Mouse (Mus musculus): ENCODE measurements at regions not wholly inside any gene's neighbourhood (a gene's known extent, or its start where the extent isn't known, plus 50 kb on each side); places are given as distances from the start of the nearest gene placed in this dataset.
"Not testable (repeated sequence)": the region's sequence is repeated elsewhere in the genome, so short reads cannot be mapped to it uniquely, and the experiment has no call there.

GRCm38 (mm10) chr2:78551085-78551484, 316.8 kb upstream of the Ube2e3 start:
- TF ChIP-seq EP300 (optimal IDR thresholded peaks at IDR 0.05) = no peak
- TF ChIP-seq CTCF (IDR thresholded peaks at IDR 0.05; ENCODE audit: low read depth) = no peak
- no peak for ATAC-seq (ENCODE audit: low FRiP score, low TSS enrichment)
- DNase-seq (ENCODE audit: low spot score) = no peak
- no peak overlapping the region for H3K27ac ChIP-seq (replicated peaks)
- 91% methylated on average over 4 of the region's 4 CpGs for WGBS
- H3K4me1 ChIP-seq (replicated peaks; ENCODE audit: control insufficient read depth, insufficient read depth) = no peaks in the 10 kb centered on the region
- H3K4me3 ChIP-seq (ENCODE audit: low read depth, low read length) = no peak overlapping the region
- no peak overlapping the region for H3K4me2 ChIP-seq (replicated peaks; ENCODE audit: low read depth)
- H3K27me3 ChIP-seq (ENCODE audit: control insufficient read depth, insufficient read depth, low read length) = no peaks in the 10 kb centered on the region
- H3K9me3 ChIP-seq (ENCODE audit: control insufficient read depth, low read length) = no peaks in the 10 kb centered on the region
- no peak overlapping the region for H3K9ac ChIP-seq (ENCODE audit: low read length)
- no peaks in the 10 kb centered on the region for H3K36me3 ChIP-seq (ENCODE audit: control insufficient read depth, insufficient read depth, low read length)

GRCm38 (mm10) chr2:78548683-78549467, 319.0 kb upstream of the Ube2e3 start:
- no peaks in the 10 kb centered on the region for H3K27me3 ChIP-seq (ENCODE audit: control insufficient read depth, insufficient read depth, low read length)
- no peaks in the 10 kb centered on the region for H3K4me1 ChIP-seq (replicated peaks; ENCODE audit: control insufficient read depth, insufficient read depth)
- TF ChIP-seq CTCF (IDR thresholded peaks at IDR 0.05; ENCODE audit: low read depth) (no peak), EP300 (optimal IDR thresholded peaks at IDR 0.05) (no peak)
- 88% methylated on average over 4 of the region's 4 CpGs for WGBS
- ATAC-seq (ENCODE audit: low FRiP score, low TSS enrichment) (no peak), DNase-seq (ENCODE audit: low spot score) (no peak)
- no peaks in the 10 kb centered on the region for H3K36me3 ChIP-seq (ENCODE audit: control insufficient read depth, insufficient read depth, low read length)
- no peak overlapping the region for H3K4me3 ChIP-seq (ENCODE audit: low read depth, low read length)
- no peaks in the 10 kb centered on the region for H3K9me3 ChIP-seq (ENCODE audit: control insufficient read depth, low read length)
- no peak overlapping the region for H3K9ac ChIP-seq (ENCODE audit: low read length)
- no peak overlapping the region for H3K27ac ChIP-seq (replicated peaks)
- no peak overlapping the region for H3K4me2 ChIP-seq (replicated peaks; ENCODE audit: low read depth)

- no peaks in the 10 kb centered on the region for H3K9me3 ChIP-seq (ENCODE audit: control insufficient read depth, low read length)
- H3K36me3 ChIP-seq (ENCODE audit: control insufficient read depth, insufficient read depth, low read length) = no peaks in the 10 kb centered on the region
- no peak overlapping the region for H3K9ac ChIP-seq (ENCODE audit: low read length)
- no peak for TF ChIP-seq EP300 (optimal IDR thresholded peaks at IDR 0.05)
- TF ChIP-seq CTCF (IDR thresholded peaks at IDR 0.05; ENCODE audit: low read depth) = no peak
- no peak overlapping the region for H3K27ac ChIP-seq (replicated peaks)
- no peak for ATAC-seq (ENCODE audit: low FRiP score, low TSS enrichment)
- no peaks in the 10 kb centered on the region for H3K4me1 ChIP-seq (replicated peaks; ENCODE audit: control insufficient read depth, insufficient read depth)
- H3K27me3 ChIP-seq (ENCODE audit: control insufficient read depth, insufficient read depth, low read length) = no peaks in the 10 kb centered on the region
- H3K4me3 ChIP-seq (ENCODE audit: low read depth, low read length) = no peak overlapping the region
- no peak for DNase-seq (ENCODE audit: low spot score)
- 62% methylated on average over 4 of the region's 4 CpGs for WGBS
- no peak overlapping the region for H3K4me2 ChIP-seq (replicated peaks; ENCODE audit: low read depth)
Observed at GRCm38 (mm10) chr2:78547286-78547685, 320.6 kb upstream of the Ube2e3 start.

GRCm38 (mm10) chr2:78540422-78540821, 327.5 kb upstream of the Ube2e3 start:
- no peak for ATAC-seq (ENCODE audit: low FRiP score, low TSS enrichment)
- TF ChIP-seq EP300 (optimal IDR thresholded peaks at IDR 0.05) (no peak), CTCF (IDR thresholded peaks at IDR 0.05; ENCODE audit: low read depth) (no peak)

GRCm38 (mm10) chr2:78539592-78540300, 328.2 kb upstream of the Ube2e3 start:
- ATAC-seq (ENCODE audit: low FRiP score, low TSS enrichment) = no peak
- no peak overlapping the region for H3K9ac ChIP-seq (ENCODE audit: low read length)
- WGBS = 24% methylated on average over 5 of the region's 5 CpGs
- H3K27me3 ChIP-seq (ENCODE audit: control insufficient read depth, insufficient read depth, low read length) = no peaks in the 10 kb centered on the region
- no peak overlapping the region for H3K4me2 ChIP-seq (replicated peaks; ENCODE audit: low read depth)
- no peaks in the 10 kb centered on the region for H3K9me3 ChIP-seq (ENCODE audit: control insufficient read depth, low read length)
- no peaks in the 10 kb centered on the region for H3K36me3 ChIP-seq (ENCODE audit: control insufficient read depth, insufficient read depth, low read length)
- no peak overlapping the region for H3K27ac ChIP-seq (replicated peaks)
- no peak for DNase-seq (ENCODE audit: low spot score)
- TF ChIP-seq EP300 (optimal IDR thresholded peaks at IDR 0.05) (no peak), CTCF (IDR thresholded peaks at IDR 0.05; ENCODE audit: low read depth) (no peak)
- H3K4me1 ChIP-seq (replicated peaks; ENCODE audit: control insufficient read depth, insufficient read depth) = no peaks in the 10 kb centered on the region
- H3K4me3 ChIP-seq (ENCODE audit: low read depth, low read length) = no peak overlapping the region

More at GRCm38 (mm10) chr2:78540422-78540821, 327.5 kb upstream of the Ube2e3 start:
- WGBS = 49% methylated on average over 3 of the region's 3 CpGs
- H3K27me3 ChIP-seq (ENCODE audit: control insufficient read depth, insufficient read depth, low read length) = no peaks in the 10 kb centered on the region
- H3K4me1 ChIP-seq (replicated peaks; ENCODE audit: control insufficient read depth, insufficient read depth) = no peaks in the 10 kb centered on the region
- H3K4me2 ChIP-seq (replicated peaks; ENCODE audit: low read depth) = no peak overlapping the region
- no peak overlapping the region for H3K4me3 ChIP-seq (ENCODE audit: low read depth, low read length)
- no peak for DNase-seq (ENCODE audit: low spot score)
- H3K27ac ChIP-seq (replicated peaks) = no peak overlapping the region
- no peaks in the 10 kb centered on the region for H3K9me3 ChIP-seq (ENCODE audit: control insufficient read depth, low read length)
- H3K36me3 ChIP-seq (ENCODE audit: control insufficient read depth, insufficient read depth, low read length) = no peaks in the 10 kb centered on the region
- H3K9ac ChIP-seq (ENCODE audit: low read length) = no peak overlapping the region

GRCm38 (mm10) chr2:78537574-78537973, 330.4 kb upstream of the Ube2e3 start:
- Histone ChIP-seq H3K4me3 (ENCODE audit: low read depth, low read length) (no peak overlapping the region), H3K27ac (replicated peaks) (no peak overlapping the region), H3K9ac (ENCODE audit: low read length) (no peak overlapping the region), H3K36me3 (ENCODE audit: control insufficient read depth, insufficient read depth, low read length) (no peaks in the 10 kb centered on the region), H3K4me2 (replicated peaks; ENCODE audit: low read depth) (no peak overlapping the region), H3K4me1 (replicated peaks; ENCODE audit: control insufficient read depth, insufficient read depth) (no peaks in the 10 kb centered on the region), H3K9me3 (ENCODE audit: control insufficient read depth, low read length) (no peaks in the 10 kb centered on the region), H3K27me3 (ENCODE audit: control insufficient read depth, insufficient read depth, low read length) (no peaks in the 10 kb centered on the region)
- no peak for TF ChIP-seq EP300 (optimal IDR thresholded peaks at IDR 0.05)
- TF ChIP-seq CTCF (IDR thresholded peaks at IDR 0.05; ENCODE audit: low read depth) = no peak
- no peak for DNase-seq (ENCODE audit: low spot score)
- no peak for ATAC-seq (ENCODE audit: low FRiP score, low TSS enrichment)
- 77% methylated on average over 2 of the region's 2 CpGs for WGBS

GRCm38 (mm10) chr2:78533881-78534280, 334.0 kb upstream of the Ube2e3 start:
- H3K9me3 ChIP-seq (ENCODE audit: control insufficient read depth, low read length); H3K36me3 ChIP-seq (ENCODE audit: control insufficient read depth, insufficient read depth, low read length); H3K27me3 ChIP-seq (ENCODE audit: control insufficient read depth, insufficient read depth, low read length); H3K9ac ChIP-seq (ENCODE audit: low read length); ATAC-seq (ENCODE audit: low FRiP score, low TSS enrichment); H3K27ac ChIP-seq (replicated peaks); DNase-seq (ENCODE audit: low spot score); H3K4me3 ChIP-seq (ENCODE audit: low read depth, low read length); H3K4me1 ChIP-seq (replicated peaks; ENCODE audit: control insufficient read depth, insufficient read depth); H3K4me2 ChIP-seq (replicated peaks; ENCODE audit: low read depth): not testable (repeated sequence)
- 98% methylated on average over 5 of the region's 5 CpGs for WGBS
